Mouse (Mus musculus): ENCODE results near the gene Kng1.

- TF ChIP-seq CTCF (IDR thresholded peaks at IDR 0.05) (no peak), EP300 (IDR thresholded peaks at IDR 0.05) (no peak)
These were observed 59.5 kb downstream of the Kng1 start for GRCm38 (mm10) chr16:23117173-23117572.
